Mouse (Mus musculus) forebrain, embryonic 11.5 days (tissue): ENCODE measurements around the gene Slf2. TPM values are rescaled to one million over a fixed set of nuclear protein-coding genes. Genes with fewer than 3 reads are reported as not detected.
A peak's percentile ranks its signal among the peaks of the same experiment; 100 is the strongest.

Experiments used
- ATAC-seq: fragments of 200-750 bp; cut with Nextera tagmentation; replicated peaks from 2 replicates; pipeline ENCODE4 v1.8.0; 2017; ENCODE audit warnings: moderate TSS enrichment; ENCODE audit not compliant: low FRiP score
- DNase-seq: peaks from one replicate; pipeline ENCODE4 v3.0.0-alpha.2; 2017; ENCODE audit warnings: low spot score
- H3K27ac ChIP-seq: fragments of 300-500 bp; sonication (generic); 2 replicates; pipeline ENCODE4 v1.5.1; 2014; ENCODE audit warnings: low read depth, low read length
- H3K27me3 ChIP-seq: fragments of 300-500 bp; sonication (generic); 2 replicates; pipeline ENCODE4 v1.6.1; 2014; ENCODE audit warnings: mild to moderate bottlenecking, low read length, mixed read lengths; ENCODE audit not compliant: control insufficient read depth, insufficient read depth
- H3K36me3 ChIP-seq: fragments of 300-500 bp; sonication (generic); 2 replicates; pipeline ENCODE4 v1.6.1; 2014; ENCODE audit warnings: mild to moderate bottlenecking, low read length, moderate library complexity, mixed read lengths; ENCODE audit not compliant: control insufficient read depth, insufficient read depth
- H3K4me1 ChIP-seq: fragments of 300-500 bp; sonication (generic); replicated peaks from 2 replicates; pipeline ENCODE4 v1.6.1; 2014; ENCODE audit warnings: low read length, mixed read lengths; ENCODE audit not compliant: control insufficient read depth, insufficient read depth
- H3K4me2 ChIP-seq: fragments of 300-500 bp; sonication (generic); 2 replicates; pipeline ENCODE4 v1.6.1; 2014; ENCODE audit warnings: low read depth, mild to moderate bottlenecking, low read length, moderate library complexity, mixed read lengths; ENCODE audit not compliant: severe bottlenecking
- H3K4me3 ChIP-seq: fragments of 300-500 bp; sonication (generic); 2 replicates; pipeline ENCODE4 v1.5.1; 2014; ENCODE audit warnings: low read depth, low read length
- H3K9ac ChIP-seq: fragments of 300-500 bp; sonication (generic); 2 replicates; pipeline ENCODE4 v1.6.1; 2014; ENCODE audit warnings: low read length
- H3K9me3 ChIP-seq: fragments of 300-500 bp; sonication (generic); 2 replicates; pipeline ENCODE4 v1.6.1; 2016; ENCODE audit warnings: low read length, mixed read lengths; ENCODE audit not compliant: control insufficient read depth
- WGBS: fragments of 180-500 bp; shearing (Covaris S2); extraction: QIAGEN DNeasy Blood & Tissue Kit; methylation state at CpG from one replicate; pipeline ENCODE4 v1.1.7; 2014; 5-methylcytosine and 5-hydroxymethylcytosine counted together
- polyA plus RNA-seq: library from polyadenylated mRNA; unstranded; fragments of >200 nt; fragmentation: Nextera tagmentation; extraction: Ambion mirVana; gene quantifications from 2 replicates; pipeline ENCODE4 v1.2.1, GENCODE M21; 2014

The Slf2 gene
- 55.6 and 59.3 TPM in 2 replicates for polyA plus RNA-seq

DNA sequence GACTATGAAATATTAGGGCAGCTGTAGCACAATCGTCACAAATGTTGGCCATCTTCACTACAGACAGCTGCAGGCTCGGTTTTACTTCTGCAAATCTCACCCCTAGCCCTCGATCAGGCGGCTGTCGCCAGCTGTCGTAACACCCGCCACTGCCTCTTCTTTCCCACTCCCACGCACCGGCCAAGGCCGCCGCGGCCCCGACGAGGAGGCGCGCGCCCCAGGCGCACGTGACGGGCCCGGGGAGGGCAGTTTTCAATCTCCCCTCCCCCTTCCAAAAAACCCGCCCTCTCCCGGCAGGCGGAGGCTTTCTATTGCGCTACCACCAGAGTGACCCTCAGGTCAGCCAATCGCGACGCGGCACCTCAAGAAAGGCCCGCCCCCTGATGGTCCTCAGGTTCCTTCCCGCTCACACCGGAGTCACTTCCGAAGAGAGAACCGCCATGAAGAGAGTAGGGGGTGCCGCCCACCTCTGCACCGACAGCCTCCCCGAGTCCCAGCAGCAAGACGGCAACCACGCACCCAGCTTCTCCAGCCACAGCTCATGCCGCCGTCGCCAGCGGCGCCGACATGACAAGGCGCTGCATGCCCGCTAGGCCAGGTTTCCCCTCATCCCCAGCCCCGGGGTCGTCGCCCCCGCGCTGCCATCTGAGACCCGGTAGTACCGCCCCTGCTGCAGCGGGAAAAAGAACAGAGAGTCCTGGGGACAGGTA is at the start of gene Slf2:
TSS of gene Slf2 (plus strand) at position 408 of the 710 bp plus-strand sequence.
- Histone ChIP-seq H3K27me3 (no peaks in the 10 kb centered on the region), H3K9me3 (no peaks in the 10 kb centered on the region), H3K4me2 (peak within 1 kb of the TSS; percentile 71), H3K9ac (peak within 1 kb of the TSS; percentile 85), H3K4me1 (peaks cover 4% of the 10 kb centered on the region; the same call in 1 of the 2 replicates), H3K36me3 (peaks cover 9% of the 10 kb centered on the region; the same call in 1 of the 2 replicates), H3K4me3 (peak within 1 kb of the TSS; percentile 95), H3K27ac (peak within 1 kb of the TSS; percentile 62)
- WGBS = under 1% methylated on average over 53 of the region's 55 CpGs
- ATAC-seq = peak; percentile 98
- DNase-seq = peak; percentile 98

DNA sequence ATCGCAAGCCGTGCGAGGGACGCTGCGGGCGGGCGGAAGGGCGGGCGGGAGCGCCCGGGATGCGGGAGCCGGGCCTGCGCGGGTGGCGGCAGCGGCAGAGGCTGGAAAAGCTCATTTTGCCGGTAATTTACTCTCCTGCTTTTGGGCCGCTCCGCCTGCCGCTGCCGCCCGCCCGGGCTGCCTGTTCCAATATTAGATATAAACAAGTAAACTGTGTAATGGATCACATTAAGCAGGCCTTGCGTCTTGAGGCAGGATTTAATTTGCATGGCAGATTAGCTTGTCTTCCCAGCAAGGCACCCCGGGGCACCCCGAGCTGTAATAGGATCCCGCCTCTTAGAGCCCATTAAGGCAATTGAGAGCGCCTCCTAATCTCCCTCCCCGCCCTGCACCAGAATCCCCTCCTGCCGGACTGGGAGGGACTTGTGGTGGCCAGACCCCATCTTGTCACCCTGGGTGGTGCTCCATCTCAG is 48.4 kb upstream of the Slf2 start:
- Histone ChIP-seq H3K4me2 (peak overlapping the region; percentile 55), H3K9me3 (no peaks in the 10 kb centered on the region), H3K27ac (no peak overlapping the region), H3K27me3 (peaks cover 78% of the 10 kb centered on the region), H3K4me3 (peak overlapping the region; percentile 28), H3K9ac (peak overlapping the region; percentile 60), H3K4me1 (peaks cover 7% of the 10 kb centered on the region; the same call in 1 of the 2 replicates), H3K36me3 (no peaks in the 10 kb centered on the region)
- ATAC-seq (peak; percentile 61; the same call in 1 of the 2 replicates), DNase-seq (peak; percentile 80)
- WGBS = 1% methylated on average over 31 of the region's 31 CpGs

DNA sequence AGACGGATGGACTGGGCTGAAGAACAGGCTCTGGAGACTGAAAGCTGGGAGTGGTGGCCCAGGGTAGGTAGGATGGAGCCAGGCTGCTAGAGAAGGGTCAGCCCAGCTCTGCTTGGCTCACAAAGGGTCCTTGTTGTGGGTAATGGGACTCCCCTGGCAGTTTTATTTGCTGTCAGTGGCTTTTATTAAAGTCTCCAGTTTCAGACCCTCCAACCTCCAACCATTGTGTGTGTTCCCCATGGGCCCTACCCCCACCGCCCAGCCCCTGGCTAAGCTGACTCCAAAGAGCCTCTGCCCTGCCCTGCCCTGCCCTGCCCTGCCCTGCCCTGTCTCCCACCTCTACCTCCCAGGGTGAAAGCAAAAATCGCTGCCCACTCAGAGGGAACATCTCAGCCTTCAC is 46.6 kb upstream of the Slf2 start:
- H3K4me3 ChIP-seq = no peak overlapping the region
- no peak overlapping the region for H3K27ac ChIP-seq
- H3K27me3 ChIP-seq = peaks cover 74% of the 10 kb centered on the region
- no peaks in the 10 kb centered on the region for H3K9me3 ChIP-seq
- no peak overlapping the region for H3K9ac ChIP-seq
- H3K36me3 ChIP-seq = no peaks in the 10 kb centered on the region
- ATAC-seq = no peak
- peaks cover 9% of the 10 kb centered on the region for H3K4me1 ChIP-seq
- DNase-seq = peak; percentile 45
- 21% methylated on average over 3 of the region's 3 CpGs for WGBS
- H3K4me2 ChIP-seq = no peak overlapping the region

DNA sequence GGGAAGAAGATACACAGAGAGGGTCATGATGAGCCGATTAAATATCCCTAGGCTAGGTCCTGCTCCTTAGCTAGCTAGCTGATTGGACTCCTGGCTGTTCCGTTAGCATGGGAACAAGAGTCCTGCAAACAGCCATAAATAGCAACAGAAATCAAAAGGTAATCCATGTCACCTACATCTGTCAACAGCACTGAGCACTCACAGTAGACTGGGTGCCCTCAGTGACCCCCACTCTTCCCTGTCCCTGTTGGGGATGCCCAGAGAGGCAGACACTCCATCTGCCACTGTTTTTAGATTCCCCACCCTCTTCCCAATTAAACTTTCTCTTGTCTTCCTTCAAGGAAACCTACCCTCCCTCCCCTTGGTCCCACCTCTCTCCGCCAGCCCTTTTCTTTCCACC is 44.5 kb upstream of the Slf2 start:
- Histone ChIP-seq H3K27ac (no peak overlapping the region), H3K4me2 (no peak overlapping the region), H3K36me3 (no peaks in the 10 kb centered on the region), H3K4me3 (no peak overlapping the region), H3K9ac (no peak overlapping the region), H3K27me3 (peaks cover 67% of the 10 kb centered on the region), H3K9me3 (no peaks in the 10 kb centered on the region), H3K4me1 (peaks cover 14% of the 10 kb centered on the region)
- no peak for DNase-seq
- ATAC-seq = no peak
- 8% methylated on average over 3 of the region's 3 CpGs for WGBS

DNA sequence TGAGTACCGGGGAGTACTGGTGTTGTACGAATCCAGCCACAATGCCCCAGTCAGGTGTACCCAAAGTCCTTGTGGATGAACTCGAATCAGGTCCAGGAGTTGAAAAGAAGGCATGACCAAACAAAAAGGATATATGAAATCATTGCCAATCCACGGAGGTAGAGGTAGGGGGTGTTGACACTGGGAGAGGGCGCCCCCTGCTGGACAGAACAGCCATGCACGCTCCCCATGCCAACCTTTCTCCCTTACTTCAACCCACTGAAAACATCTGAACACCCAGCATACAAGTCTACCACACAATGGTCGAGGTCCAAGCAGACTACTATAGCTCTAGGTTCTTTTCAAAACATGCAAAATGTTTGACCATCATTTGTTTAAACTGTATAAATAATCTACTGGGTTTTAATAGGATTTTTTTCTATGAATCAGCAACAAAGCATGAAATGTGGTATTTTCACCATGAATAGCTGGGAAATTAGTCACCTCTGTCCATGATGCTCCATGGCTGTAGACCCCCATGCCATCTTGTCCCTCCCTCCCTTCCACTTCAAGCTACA is 43.2 kb upstream of the Slf2 start:
- no peak for ATAC-seq
- H3K27ac ChIP-seq = no peak overlapping the region
- WGBS = 16% methylated on average over 7 of the region's 7 CpGs

DNA sequence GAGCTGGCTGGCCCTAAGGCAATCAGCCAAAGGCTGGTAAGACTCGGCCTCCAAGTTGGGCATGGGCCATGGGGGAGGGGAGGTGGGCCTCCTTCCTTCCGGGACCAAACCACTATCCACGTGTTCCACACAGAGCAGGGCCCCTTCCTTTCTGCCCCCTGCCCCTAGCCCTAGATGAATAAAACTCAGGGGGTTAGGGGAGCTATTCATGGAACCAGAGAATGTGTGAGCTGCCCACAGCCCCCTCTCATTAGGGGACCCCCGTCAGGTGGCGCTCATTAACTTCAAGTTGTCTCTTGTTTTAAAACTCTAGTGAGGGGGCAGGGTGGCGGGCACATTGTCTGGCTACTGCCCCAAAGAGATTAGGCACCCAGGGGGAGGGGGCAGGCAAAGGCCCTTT is 41.4 kb upstream of the Slf2 start:
- WGBS = 8% methylated on average over 6 of the region's 6 CpGs
- DNase-seq (peak; percentile 77), ATAC-seq (peak; percentile 56)
- Histone ChIP-seq H3K36me3 (no peaks in the 10 kb centered on the region), H3K4me2 (peak overlapping the region; percentile 1; the same call in 1 of the 2 replicates), H3K9ac (no peak overlapping the region), H3K4me3 (no peak overlapping the region), H3K9me3 (no peaks in the 10 kb centered on the region), H3K27ac (no peak overlapping the region), H3K27me3 (peaks cover 69% of the 10 kb centered on the region), H3K4me1 (peaks cover 14% of the 10 kb centered on the region)

More for the DNA sequence above, 43.2 kb upstream of the Slf2 start:
- Histone ChIP-seq H3K9me3 (no peaks in the 10 kb centered on the region), H3K9ac (no peak overlapping the region), H3K4me1 (peaks cover 12% of the 10 kb centered on the region), H3K36me3 (no peaks in the 10 kb centered on the region), H3K4me2 (no peak overlapping the region), H3K27me3 (peaks cover 67% of the 10 kb centered on the region), H3K4me3 (no peak overlapping the region)
- DNase-seq = peak; percentile 87

DNA sequence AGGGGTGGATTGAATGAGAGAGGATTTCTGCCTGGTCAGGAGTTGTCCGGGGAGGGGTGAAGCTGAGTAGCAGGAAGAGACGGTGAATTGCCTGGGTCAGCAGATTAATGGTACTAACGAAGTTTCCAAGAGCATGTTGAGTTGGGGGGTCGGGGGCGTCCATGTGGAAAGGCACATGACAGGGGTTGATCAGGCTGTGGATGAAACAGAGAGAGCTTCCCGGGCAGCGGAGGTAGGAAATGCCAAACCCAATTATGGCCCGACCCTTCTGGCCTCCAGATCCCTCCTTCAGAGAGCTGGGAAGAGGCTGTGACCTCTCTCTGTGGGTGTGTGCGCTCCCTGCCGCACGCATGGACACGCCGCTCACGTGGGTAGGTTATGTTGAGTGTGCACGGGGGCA is 39.5 kb upstream of the Slf2 start:
- Histone ChIP-seq H3K27me3 (peaks cover 55% of the 10 kb centered on the region), H3K4me1 (peaks cover 14% of the 10 kb centered on the region), H3K9me3 (no peaks in the 10 kb centered on the region), H3K4me2 (no peak overlapping the region), H3K9ac (no peak overlapping the region), H3K4me3 (no peak overlapping the region), H3K27ac (no peak overlapping the region), H3K36me3 (no peaks in the 10 kb centered on the region)
- 34% methylated on average over 15 of the region's 15 CpGs for WGBS
- no peak for ATAC-seq
- no peak for DNase-seq

DNA sequence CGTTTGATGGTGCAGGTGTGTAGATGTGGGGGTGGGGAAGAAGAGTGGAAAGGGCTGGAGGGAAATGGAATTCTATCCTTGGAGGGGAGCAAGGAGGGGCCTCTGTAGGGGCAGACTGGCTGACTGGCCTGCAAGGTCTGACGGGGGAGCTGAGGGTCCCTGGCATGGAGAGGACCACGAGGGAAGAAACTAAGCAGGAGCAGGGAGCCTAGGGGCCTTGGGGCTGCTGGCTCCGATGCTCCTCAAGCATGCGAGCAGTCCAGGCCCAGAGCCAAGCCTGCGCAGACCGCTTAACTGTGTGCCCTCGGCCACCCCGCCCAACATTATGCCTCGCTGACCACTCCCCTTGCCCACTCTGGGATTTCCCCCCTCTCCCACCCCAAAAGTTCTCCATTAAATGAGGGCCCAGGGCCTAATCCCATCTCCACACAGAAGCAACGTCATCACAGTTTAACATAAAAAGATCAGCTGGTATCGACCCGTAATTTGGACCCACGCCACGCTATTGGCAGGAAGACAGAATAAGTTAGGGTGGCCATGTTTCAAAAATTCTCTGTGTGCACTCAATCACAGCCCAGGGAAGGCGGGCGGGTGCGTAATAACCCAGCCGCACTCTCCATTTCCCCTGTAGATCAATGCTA is 37.6 kb upstream of the Slf2 start:
- Histone ChIP-seq H3K36me3 (no peaks in the 10 kb centered on the region), H3K9ac (no peak overlapping the region; the same call in 1 of the 2 replicates), H3K4me2 (no peak overlapping the region), H3K27ac (no peak overlapping the region), H3K9me3 (no peaks in the 10 kb centered on the region), H3K27me3 (peaks cover 41% of the 10 kb centered on the region), H3K4me3 (no peak overlapping the region), H3K4me1 (peaks cover 12% of the 10 kb centered on the region; the same call in 1 of the 2 replicates)
- ATAC-seq (no peak), DNase-seq (no peak)
- WGBS = 41% methylated on average over 19 of the region's 19 CpGs
